Mouse (Mus musculus) G1E (cell line): ENCODE measurements around the gene Il12rb1.

ENCODE experiments used
- CTCF ChIP-seq: IDR thresholded peaks from 2 replicates; pipeline ENCODE4 v1.5.1; 2012; ENCODE audit warnings: low read depth, low read length, inconsistent platforms, mixed read lengths
- POLR2AphosphoS5 ChIP-seq: IDR thresholded peaks from 2 replicates; pipeline ENCODE4 v1.6.1; 2012; ENCODE audit warnings: low read depth, low read length, inconsistent platforms; ENCODE audit not compliant: insufficient replicate concordance
- TAL1 ChIP-seq: conservative IDR thresholded peaks from 2 replicates; pipeline ENCODE4 v1.6.1; 2012; ENCODE audit warnings: low read depth, low read length, inconsistent platforms, mixed read lengths

GRCm38 (mm10) chr8:70803761-70804480 lies 4.3 kb upstream of the Il12rb1 start:
- TF ChIP-seq CTCF (no peak), TAL1 (no peak), POLR2AphosphoS5 (no peak)
